Mouse (Mus musculus) adrenal gland, adult (tissue): Measurements from ENCODE around the gene Art4.

Experiments
- DNase-seq, 2 experiments: peaks; one replicate each; pipeline ENCODE4 v3.0.0; 2022 to 2023; ENCODE audit warnings: low spot score in 1 of 2; ENCODE audit not compliant: inconsistent age in 2 of 2

Art4 gene

GRCm38 (mm10) chr6:136801274-136801673, 56.3 kb downstream of the Art4 start:
- no peak for DNase-seq

- DNase-seq, result no peak
Observed at GRCm38 (mm10) chr6:136800710-136801109, 56.8 kb downstream of the Art4 start.
